Mouse (Mus musculus) heart, adult 9 months (tissue): ENCODE measurements around the gene Cfap57.

Experiments
- DNase-seq, 2 experiments: peaks; one replicate each; pipeline ENCODE4 v3.0.0; 2022; ENCODE audit warnings: low spot score in 2 of 2

The Cfap57 gene

DNA sequence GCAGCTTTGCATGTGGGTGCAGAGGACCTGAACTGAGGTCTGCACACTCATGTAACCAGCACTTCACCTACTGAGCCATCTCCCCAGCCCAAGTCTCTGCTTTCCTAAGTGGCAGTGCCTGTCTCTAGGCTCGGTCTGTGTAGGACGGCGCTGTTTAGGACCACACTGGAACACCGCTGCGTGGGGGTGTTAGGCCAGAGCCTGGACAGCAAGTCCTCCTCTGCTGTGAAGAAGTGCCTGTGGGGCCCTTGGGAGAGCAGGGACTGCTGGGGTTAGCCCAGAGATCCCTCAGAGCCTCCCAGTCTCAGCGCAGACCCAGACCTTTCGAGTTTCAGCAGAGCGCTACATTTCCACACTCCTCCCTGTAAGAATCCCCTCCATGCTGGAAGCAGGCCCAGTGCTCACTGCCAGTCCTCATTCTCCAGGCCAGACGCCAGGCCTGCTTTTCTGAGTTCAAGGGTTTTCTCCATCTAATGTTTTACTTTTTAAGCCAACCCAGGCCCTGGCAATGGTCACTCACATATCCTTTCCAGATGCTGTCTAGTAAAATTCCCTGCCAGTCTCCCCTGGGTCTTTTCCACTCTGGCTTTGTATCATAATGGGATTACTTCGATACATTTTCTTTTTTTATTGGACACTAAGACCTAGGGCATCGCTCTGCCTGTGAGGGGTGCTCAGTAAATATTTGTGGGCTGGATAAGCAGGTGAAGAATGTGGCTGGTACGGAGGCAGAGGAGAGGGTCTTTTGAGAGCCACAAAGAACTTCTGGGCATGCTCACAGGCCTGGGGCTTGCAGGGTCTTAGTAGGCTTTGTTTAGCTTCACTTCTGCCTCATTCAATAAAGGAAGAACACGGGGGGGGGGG, 56.3 kb downstream of the Cfap57 start:
- DNase-seq = no peak

DNA sequence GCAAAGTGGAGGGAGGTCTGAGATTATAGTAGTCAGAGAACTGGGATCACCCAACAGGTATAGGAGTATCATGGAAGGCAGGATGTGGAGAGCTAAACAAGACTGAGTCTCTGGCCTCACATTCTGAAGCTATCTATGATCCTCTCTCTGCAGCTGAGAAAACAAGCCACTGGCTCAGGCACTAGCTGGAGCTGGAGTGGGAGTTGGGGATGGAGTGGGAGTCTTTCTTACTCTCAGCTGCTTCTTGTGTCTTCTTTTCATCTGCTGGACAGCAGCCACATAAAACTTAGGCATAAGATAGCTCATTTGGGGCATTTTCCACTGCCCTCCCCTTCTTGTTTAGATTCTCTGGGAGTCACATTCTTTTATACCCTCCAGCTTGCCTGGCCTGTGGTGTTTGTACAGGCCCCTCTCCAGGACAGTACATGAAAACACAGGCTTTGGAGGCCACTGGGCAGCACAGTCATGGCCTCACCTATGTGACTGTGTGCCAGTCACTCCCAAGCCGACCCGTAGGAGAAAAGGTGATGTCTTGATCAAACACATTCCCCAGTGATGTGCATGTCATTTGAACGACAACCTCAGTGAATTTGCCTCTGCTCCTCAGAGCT, 67.4 kb downstream of the Cfap57 start:
- DNase-seq = no peak

DNA sequence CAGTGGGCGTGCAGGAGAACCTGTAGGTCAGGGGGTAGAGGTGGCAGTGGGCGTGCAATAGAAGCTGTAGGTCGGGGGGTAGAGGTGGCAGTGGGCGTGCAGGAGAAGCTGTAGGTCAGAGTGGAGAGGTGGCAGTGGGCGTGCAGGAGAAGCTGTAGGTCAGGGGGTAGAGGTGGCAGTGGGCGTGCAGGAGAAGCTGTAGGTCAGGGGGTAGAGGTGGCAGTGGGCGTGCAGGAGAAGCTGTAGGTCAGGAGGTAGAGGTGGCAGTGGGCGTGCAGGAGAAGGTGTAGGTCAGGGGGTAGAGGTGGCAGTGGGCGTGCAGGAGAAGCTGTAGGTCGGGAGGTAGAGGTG, 72.5 kb downstream of the Cfap57 start:
- DNase-seq = peak in 1 of 2 experiments; percentile 4

- peak; percentile 53 to 57 for DNase-seq
Measured at GRCm38 (mm10) chr4:118547424-118548129, 73.0 kb downstream of the Cfap57 start.

- DNase-seq = no peak
Measured at GRCm38 (mm10) chr4:118544441-118545127, 76.0 kb downstream of the Cfap57 start.

GRCm38 (mm10) chr4:118543592-118544260, 76.9 kb downstream of the Cfap57 start, which contains the start of gene Tmem125:
Tmem125 (minus strand) TSS chr4:118544044.
- peak in 1 of 2 experiments; percentile 7 for DNase-seq

DNA sequence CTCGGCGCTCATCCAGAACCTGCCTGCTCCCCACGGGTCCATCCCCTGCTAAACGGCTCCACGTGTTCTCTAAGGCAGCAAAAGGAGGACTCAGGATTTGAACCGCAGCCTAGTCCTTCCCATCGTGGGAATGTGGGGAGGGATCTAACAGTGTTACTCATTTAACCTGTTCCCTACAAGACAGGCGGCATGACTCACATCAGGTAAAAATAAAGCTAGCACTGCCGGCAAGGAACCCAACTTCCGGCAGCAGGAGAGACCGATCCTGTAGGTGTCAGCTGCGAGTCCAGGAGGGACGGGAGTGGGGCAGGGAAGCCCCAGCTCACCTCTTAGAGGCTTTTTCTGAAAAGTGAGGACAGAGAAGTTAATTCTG, 77.4 kb downstream of the Cfap57 start:
- peak in 1 of 2 experiments; percentile 6 for DNase-seq

DNA sequence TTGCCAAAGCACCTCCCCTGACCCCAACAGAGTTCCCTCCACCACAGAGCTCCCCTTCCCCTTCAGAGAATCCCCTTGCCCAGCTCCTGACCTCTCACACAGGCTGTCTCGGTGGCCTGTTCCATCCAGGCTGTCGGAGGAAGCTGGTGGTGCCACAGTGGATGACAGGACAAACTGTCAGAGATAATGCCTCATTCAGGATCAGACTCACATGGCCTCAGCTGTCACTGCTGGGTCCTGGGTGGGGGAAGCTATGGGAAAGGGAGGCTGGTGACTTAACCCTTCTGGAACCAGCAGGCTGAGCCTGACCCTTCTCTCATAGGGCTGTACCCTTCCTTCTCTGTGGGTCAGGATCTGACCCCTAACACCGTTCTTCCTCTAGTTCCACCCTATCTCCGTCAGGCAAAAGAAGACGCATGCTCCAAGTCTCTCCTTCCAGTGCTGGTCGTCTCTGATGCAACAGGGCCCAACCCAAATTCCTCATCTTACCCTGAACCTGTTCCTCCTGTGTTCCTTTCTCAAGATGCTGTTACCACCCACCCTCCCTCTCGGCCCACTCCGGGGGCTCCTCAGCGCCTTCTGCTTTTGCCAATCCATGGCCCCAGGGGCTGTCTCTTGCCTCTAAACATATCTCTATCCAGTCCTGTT, 77.9 kb downstream of the Cfap57 start:
- DNase-seq = no peak

- DNase-seq = no peak
Measured at GRCm38 (mm10) chr4:118539904-118540303, 80.7 kb downstream of the Cfap57 start.

DNA sequence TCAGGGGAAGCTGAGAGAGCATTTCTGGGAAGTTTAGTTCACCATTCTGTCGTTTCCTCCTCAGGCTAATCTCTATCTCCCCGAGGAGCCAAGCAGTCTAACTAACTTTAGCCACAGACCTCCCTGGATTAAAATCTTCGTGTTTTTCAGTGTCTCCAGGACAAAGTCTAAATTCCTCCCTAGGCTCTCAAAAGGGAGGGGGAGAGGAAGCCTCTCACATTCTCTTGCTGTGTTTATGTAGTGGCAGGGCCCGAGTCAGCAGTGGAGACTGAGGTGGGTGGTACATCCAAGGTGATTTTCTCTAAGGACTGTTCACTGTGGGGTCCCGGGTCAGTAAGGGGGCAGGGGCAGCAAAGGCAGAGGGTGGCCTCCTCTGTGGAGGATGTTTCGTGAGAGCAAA, 82.8 kb downstream of the Cfap57 start:
- no peak for DNase-seq

DNA sequence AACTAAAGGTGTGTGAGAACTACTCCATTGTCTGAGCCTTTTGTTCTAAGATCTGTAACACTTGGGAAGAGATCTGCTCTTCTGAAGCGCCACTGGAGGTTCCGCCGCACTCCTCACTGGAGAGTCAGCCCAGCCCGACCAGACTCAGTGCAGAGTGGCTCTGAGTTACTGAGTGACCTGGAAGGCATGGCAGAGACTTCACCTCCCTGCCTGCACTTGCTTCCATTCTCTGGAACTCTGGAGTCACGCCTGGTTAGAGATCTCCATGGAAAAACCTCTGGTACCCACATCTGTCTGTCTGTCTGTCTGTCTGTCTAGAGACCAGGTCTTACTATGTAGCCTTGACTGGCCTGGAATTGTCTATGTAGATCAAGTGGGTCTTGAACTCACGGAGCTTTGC, 85.0 kb downstream of the Cfap57 start:
- no peak for DNase-seq

DNA sequence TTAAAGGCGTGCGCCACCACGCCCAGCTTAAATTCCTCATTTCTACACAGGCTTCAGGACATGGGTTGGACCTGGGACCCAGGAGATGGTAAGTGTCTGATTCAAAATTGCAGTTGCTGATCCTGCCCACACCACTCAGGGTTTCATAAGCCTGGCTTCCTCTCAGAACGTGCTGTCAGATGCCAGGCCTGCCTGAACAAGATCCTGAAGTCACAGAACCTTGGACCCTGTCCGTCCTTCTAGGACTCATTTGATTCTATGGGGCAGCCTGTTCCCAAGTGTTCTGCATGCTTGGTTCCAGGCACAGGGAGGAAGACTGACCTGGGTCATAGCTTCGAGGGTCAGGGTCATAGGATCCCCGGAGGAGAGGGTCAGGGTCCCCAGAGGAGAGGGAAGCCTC, 87.0 kb downstream of the Cfap57 start:
- no peak for DNase-seq

DNA sequence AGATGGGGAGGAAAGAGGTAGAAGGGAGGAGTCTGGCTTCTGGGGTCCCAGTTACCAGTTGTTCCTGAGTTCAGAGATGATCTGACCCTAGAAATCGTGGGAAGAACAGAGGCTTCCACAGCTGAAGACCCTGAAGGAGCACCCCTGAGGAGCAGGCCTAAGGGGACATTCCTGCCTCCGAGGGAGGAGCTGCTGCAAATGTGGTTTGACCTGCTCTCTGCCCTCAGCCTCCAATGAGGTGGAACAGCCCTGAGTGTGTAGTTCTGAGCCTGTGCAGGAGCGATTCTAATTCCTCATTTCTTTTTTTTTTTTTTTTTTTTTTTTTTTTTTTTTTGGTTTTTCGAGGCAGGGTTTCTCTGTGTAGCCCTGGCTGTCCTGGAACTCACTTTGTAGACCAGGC, 87.4 kb downstream of the Cfap57 start:
- no peak for DNase-seq

DNA sequence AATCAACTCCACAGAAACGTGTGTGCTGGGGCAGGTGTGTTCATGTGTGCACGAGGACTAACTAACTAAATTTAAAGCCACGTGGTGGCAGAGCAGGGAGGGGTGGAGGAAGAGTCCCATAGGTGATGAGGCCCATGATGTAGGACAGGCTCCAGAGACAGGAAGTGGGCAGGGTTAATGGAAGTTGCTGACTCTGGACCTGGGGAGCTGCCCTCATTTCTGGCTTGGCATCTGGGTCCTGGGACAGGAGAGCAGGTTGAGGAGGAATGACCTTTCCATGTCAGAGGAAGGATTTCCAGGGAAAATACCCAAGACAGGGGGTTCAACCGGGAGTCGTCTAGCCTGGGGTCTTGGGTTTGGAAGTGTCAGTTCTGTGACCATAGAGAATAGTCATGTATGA, 87.9 kb downstream of the Cfap57 start:
- DNase-seq = no peak

DNA sequence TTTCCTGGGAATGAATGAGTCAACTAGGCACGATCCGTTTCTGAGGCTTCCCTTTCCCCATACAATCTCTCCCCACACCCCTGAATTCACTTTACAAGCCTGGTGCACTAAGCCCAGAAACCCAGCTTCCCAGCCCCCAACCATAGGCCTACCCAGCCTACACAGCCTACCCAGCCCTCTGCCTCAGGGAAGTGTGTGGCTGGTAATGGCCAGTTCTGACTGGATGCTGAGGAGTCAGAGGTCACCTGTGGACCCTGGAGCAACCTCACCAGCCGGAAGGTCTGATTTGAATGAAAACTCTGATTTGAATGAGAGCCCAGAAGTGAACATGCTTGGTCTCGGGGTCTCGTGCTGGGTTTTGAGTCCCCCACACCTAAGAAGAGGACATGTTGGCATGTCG, 92.9 kb downstream of the Cfap57 start:
- no peak for DNase-seq

GRCm38 (mm10) chr4:118527335-118527681, 93.3 kb downstream of the Cfap57 start:
- no peak for DNase-seq

- DNase-seq = no peak
Measured at GRCm38 (mm10) chr4:118526408-118527334, 93.9 kb downstream of the Cfap57 start, which contains the start of gene 2610528J11Rik. 2610528J11Rik (plus strand) TSS chr4:118526999.

GRCm38 (mm10) chr4:118525779-118526178, 94.8 kb downstream of the Cfap57 start:
- no peak for DNase-seq

DNA sequence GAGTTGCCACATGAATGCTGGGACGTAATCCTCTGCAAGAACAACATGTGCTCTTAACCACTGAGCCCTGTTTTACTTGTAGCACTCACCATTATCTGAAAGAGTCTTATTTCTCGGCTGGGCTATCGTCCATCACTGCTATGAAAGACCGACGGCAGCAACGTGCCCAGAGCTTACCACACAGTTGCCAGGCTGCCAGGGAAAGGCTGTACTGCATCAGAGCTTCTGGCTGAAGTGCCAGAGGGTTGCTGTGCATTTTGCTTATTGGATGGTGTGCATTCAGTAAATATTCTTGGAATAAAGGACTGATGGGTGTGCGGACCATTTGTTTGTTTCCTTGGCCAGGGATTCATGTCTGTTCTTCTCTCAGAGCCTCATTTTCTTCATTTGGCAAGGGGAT, 96.6 kb downstream of the Cfap57 start:
- no peak for DNase-seq

GRCm38 (mm10) chr4:118522248-118522647, 98.3 kb downstream of the Cfap57 start:
- DNase-seq = no peak
